Mouse (Mus musculus) midbrain, embryonic 14.5 days (tissue): ENCODE results near the gene Trim30c. TPM values are rescaled to one million over a fixed set of nuclear protein-coding genes. Genes with fewer than 3 reads are reported as not detected.

Experiments
- ATAC-seq: fragments of 200-750 bp; cut with Nextera tagmentation; 2 replicates; pipeline ENCODE4 v1.8.0; 2017; ENCODE audit warnings: moderate number of reproducible peaks, moderate library complexity; ENCODE audit not compliant: low FRiP score, low TSS enrichment
- DNase-seq: peaks from one replicate; pipeline ENCODE4 v3.0.0-alpha.2; 2015
- H3K27ac ChIP-seq: fragments of 300-500 bp; sonication (generic); replicated peaks from 2 replicates; pipeline ENCODE4 v1.5.1; 2014; ENCODE audit warnings: mild to moderate bottlenecking, low read depth, low read length, moderate library complexity
- H3K27me3 ChIP-seq: fragments of 300-500 bp; sonication (generic); 2 replicates; pipeline ENCODE4 v1.6.1; 2014; ENCODE audit warnings: low read length, control low read depth, mixed read lengths; ENCODE audit not compliant: control insufficient read depth, insufficient read depth
- H3K36me3 ChIP-seq: fragments of 300-500 bp; sonication (generic); 2 replicates; pipeline ENCODE4 v1.6.1; 2014; ENCODE audit warnings: low read length, control low read depth; ENCODE audit not compliant: control insufficient read depth, insufficient read depth
- H3K4me1 ChIP-seq: fragments of 300-500 bp; sonication (generic); 2 replicates; pipeline ENCODE4 v1.6.1; 2014; ENCODE audit warnings: mild to moderate bottlenecking, antibody characterized with exemption, low read length, control low read depth; ENCODE audit not compliant: control insufficient read depth, insufficient read depth
- H3K4me2 ChIP-seq: fragments of 300-500 bp; sonication (generic); 2 replicates; pipeline ENCODE4 v1.6.1; 2014; ENCODE audit warnings: mild to moderate bottlenecking, low read length, moderate library complexity
- H3K4me3 ChIP-seq: fragments of 300-500 bp; sonication (generic); replicated peaks from 2 replicates; pipeline ENCODE4 v1.5.1; 2014; ENCODE audit warnings: low read depth, low read length
- H3K9ac ChIP-seq: fragments of 300-500 bp; sonication (generic); replicated peaks from 2 replicates; pipeline ENCODE4 v1.6.1; 2014; ENCODE audit warnings: mild to moderate bottlenecking, low read length, moderate library complexity
- H3K9me3 ChIP-seq: fragments of 300-500 bp; sonication (generic); 2 replicates; pipeline ENCODE4 v1.6.1; 2016; ENCODE audit warnings: low read length, control low read depth, mixed read lengths; ENCODE audit not compliant: control insufficient read depth
- WGBS: fragments of 180-500 bp; shearing (Covaris S2); extraction: QIAGEN DNeasy Blood & Tissue Kit; methylation state at CpG from one replicate; pipeline ENCODE4 v1.1.7; 2014; 5-methylcytosine and 5-hydroxymethylcytosine counted together
- polyA plus RNA-seq: library from polyadenylated mRNA; unstranded; fragments of >200 nt; fragmentation: Nextera tagmentation; extraction: Ambion mirVana; gene quantifications from 2 replicates; pipeline ENCODE4 v1.2.1, GENCODE M21; 2014

The Trim30c gene
- polyA plus RNA-seq: 0.32 TPM in 1 of 2 replicates, not detected in the other

DNA sequence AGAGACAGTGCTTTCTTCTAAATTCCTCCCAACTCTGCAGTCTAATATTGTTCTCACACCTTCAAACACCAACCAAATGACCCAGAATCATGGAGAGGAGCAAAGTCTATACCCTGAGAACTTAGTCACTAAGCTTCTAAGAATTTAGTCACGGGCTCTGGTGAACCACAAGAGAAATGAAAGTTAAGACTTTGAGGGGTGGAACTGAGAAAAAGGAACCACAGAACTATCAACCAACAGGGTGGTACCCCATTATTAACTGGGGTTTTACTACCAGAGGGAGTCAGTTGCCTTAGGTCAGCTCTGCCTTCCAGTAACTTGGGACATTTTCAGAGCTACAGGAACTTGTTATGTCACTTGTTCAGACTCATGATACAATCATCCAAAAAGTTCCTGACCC, at the start of gene Trim30c:
Trim30c (minus strand) TSS at position 140 of the 400 bp plus-strand sequence.
- 79% methylated on average over 1 of the region's 1 CpGs for WGBS
- Histone ChIP-seq H3K27ac (no peak within 1 kb of the TSS), H3K27me3 (no peaks in the 10 kb centered on the region), H3K4me3 (no peak within 1 kb of the TSS), H3K9me3 (no peaks in the 10 kb centered on the region), H3K4me2 (no peak within 1 kb of the TSS), H3K36me3 (no peaks in the 10 kb centered on the region), H3K4me1 (no peaks in the 10 kb centered on the region), H3K9ac (no peak within 1 kb of the TSS)
- ATAC-seq (no peak), DNase-seq (no peak)

DNA sequence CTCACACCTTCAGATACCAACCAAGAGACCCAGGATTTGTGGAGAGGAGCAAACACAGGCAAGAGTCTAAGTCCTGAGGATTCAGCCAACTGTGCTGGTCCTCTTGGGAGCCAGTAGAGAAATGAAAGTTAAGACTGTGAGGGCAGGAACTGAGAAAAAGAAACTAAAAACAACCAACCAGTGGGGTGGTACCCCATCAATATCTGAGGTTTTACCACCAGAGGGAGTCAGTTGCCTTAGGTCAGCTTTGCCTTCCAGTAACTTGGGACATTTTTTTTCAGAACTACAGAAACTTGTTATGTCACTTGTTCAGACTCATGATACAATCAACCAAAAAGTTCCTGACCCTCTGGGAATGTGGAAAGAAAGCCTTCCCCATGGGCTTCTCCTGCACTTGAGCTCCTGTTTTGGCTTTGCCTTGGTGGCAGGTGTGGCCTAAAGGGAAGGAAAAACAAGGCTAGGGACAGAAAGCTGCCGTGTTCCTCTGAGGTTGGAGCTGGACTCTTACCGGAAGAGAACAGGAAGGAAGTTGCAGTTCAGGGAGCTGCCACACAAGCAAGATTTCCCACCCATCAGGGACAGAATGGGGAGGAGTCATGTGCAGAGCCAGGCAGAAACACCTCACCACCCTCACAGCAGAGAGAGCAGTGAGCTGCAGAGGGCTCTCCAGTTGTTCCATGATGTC, 45.5 kb upstream of the Trim30c start:
- no peak overlapping the region for H3K9ac ChIP-seq
- H3K4me3 ChIP-seq: no peak overlapping the region
- no peaks in the 10 kb centered on the region for H3K4me1 ChIP-seq
- H3K4me2 ChIP-seq: no peak overlapping the region
- no peaks in the 10 kb centered on the region for H3K36me3 ChIP-seq
- H3K27me3 ChIP-seq: no peaks in the 10 kb centered on the region
- WGBS: 93% methylated on average over 2 of the region's 2 CpGs
- H3K9me3 ChIP-seq: no peaks in the 10 kb centered on the region
- no peak overlapping the region for H3K27ac ChIP-seq
- ATAC-seq (no peak), DNase-seq (no peak)

DNA sequence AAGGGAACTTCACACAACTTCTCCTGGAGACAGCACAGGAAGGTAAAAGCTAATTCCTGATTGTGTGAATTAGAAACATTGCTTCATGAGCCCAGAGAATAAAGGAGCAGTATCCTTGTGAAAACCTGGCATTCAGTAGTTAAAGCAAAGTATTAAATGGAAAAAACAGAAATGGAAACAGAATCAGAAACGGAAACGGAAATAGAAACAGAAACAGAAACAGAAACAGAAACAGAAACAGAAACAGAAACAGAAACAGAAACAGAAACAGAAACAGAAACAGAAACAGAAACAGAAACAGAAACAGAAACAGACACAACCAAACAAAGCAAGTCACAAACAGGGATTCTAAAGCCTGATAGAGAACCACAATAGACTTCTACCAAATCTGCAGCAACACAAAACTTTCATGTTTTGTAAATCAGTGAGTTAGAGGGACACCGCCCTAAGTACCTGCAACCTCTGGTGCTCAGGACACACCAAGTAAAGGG, 3.9 kb upstream of the Trim30c start:
- DNase-seq: no peak
- WGBS: 96% methylated on average over 3 of the region's 3 CpGs

DNA sequence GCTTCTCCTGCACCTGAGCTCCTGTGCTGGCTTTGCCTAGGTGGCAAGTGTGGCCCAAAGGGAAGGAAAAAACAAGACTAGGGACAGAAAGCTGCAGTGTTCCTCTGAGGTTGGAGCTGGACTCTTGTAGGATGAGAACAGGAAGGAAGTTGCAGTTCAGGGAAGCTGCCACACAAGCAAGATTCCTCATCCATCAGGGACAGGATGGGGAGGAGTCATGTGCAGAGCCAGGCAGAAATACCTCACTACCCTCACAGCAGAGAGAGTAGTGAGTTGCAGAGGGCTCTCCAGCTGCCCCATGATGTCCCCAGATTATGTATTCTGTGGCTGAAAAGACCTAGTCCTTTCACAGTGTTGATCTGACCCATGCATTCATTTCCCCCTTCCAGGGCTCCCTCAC, 503 bp upstream of the Trim30c start:
- H3K4me1 ChIP-seq: no peaks in the 10 kb centered on the region
- H3K4me2 ChIP-seq: no peak overlapping the region
- H3K27me3 ChIP-seq: no peaks in the 10 kb centered on the region
- DNase-seq (no peak), ATAC-seq (no peak)
- no peaks in the 10 kb centered on the region for H3K9me3 ChIP-seq
- no peak overlapping the region for H3K9ac ChIP-seq
- H3K4me3 ChIP-seq: no peak overlapping the region
- no peaks in the 10 kb centered on the region for H3K36me3 ChIP-seq
- H3K27ac ChIP-seq: no peak overlapping the region

More for the DNA sequence above, 3.9 kb upstream of the Trim30c start:
- H3K9me3 ChIP-seq: no peaks in the 10 kb centered on the region
- no peaks in the 10 kb centered on the region for H3K27me3 ChIP-seq
- no peak for ATAC-seq
- no peaks in the 10 kb centered on the region for H3K4me1 ChIP-seq
- no peak overlapping the region for H3K4me3 ChIP-seq
- H3K36me3 ChIP-seq: no peaks in the 10 kb centered on the region
- no peak overlapping the region for H3K9ac ChIP-seq
- no peak overlapping the region for H3K27ac ChIP-seq
- no peak overlapping the region for H3K4me2 ChIP-seq

DNA sequence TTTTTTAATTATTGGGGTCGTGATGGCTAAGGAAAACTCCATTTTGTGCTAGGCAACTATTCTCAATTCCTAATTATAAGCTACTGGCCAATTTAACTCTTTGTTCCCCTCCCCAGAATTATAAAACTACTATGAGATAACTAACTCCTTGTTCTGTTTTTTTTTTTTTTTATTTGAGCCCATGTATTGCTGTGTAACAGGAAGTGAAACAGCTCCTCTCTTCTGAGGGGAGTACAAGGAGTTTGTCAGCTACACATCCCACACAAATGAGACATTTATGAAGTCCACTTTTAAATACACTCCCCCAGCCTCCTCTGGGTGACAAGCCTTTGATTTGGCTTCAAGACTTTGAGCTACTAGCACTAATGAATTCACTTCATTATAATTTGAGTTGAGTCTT, 2.1 kb downstream of the Trim30c start:
- H3K9ac ChIP-seq: no peak overlapping the region
- H3K27me3 ChIP-seq: no peaks in the 10 kb centered on the region

DNA sequence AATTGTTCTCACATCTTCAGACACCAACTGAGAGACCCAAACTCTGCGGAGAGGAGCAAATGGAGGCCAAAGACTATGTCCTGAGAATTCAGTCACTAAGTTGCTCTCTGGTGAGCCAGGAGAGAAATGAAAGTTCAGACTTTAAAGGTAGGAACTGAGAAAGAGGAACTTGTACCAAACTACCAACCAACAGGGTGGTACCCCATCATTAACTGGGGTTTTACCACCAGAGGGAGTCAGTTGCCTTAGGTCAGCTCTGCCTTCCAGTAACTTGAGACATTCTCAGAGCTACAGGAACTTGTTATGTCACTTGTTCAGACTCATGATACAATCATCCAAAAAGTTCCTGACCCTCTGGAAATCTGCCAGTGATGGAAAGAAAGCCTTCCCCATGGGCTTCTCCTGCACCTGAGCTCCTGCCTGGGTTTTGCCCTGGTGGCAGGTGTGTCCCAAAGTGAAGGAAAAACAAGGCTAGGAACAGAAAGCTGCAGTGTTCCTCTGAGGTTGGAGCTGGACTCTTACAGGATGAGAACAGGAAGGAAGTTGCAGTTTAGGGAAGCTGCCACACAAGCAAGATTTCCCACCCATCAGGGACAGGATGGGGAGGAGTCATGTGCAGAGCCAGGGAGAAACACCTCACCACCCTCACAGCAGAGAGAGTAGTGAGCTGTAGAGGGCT, 30.8 kb downstream of the Trim30c start, which contains the start of gene Trim30b:
Trim30b (minus strand) TSS at position 149 of the 679 bp plus-strand sequence.
- 71% methylated on average over 1 of the region's 1 CpGs for WGBS
- H3K36me3 ChIP-seq: no peaks in the 10 kb centered on the region
- DNase-seq: peak; percentile 1

More for the DNA sequence above, 2.1 kb downstream of the Trim30c start:
- no peak overlapping the region for H3K4me3 ChIP-seq
- no peak overlapping the region for H3K4me2 ChIP-seq
- no peak overlapping the region for H3K27ac ChIP-seq
- H3K36me3 ChIP-seq: no peaks in the 10 kb centered on the region
- no peak for ATAC-seq
- no peaks in the 10 kb centered on the region for H3K9me3 ChIP-seq
- H3K4me1 ChIP-seq: no peaks in the 10 kb centered on the region
- no peak for DNase-seq
- WGBS: 88% methylated on average over 1 of the region's 1 CpGs

DNA sequence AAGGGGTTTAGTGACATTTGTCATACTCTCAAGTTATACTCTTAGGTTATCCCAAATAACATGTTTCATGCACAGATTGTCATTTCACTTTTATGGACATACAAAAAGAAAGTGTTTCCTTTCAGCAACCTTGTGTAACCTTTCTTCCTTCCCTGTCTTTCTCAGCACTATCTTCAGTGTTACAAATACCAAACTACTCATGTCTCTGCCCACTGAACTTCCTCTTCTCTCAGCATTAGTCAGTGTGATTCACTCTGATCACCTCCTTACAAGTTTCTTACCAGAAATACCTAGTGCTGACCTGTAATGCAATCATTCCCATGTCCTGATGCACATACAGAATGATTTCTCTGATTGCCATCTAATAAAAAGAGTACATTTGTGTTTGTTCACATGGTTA, 34.3 kb downstream of the Trim30c start:
- H3K4me3 ChIP-seq: no peak overlapping the region
- no peaks in the 10 kb centered on the region for H3K4me1 ChIP-seq
- H3K9ac ChIP-seq: no peak overlapping the region
- H3K9me3 ChIP-seq: no peaks in the 10 kb centered on the region
- H3K36me3 ChIP-seq: no peaks in the 10 kb centered on the region
- no peak overlapping the region for H3K4me2 ChIP-seq
- H3K27ac ChIP-seq: no peak overlapping the region
- H3K27me3 ChIP-seq: no peaks in the 10 kb centered on the region
- DNase-seq (no peak), ATAC-seq (no peak)

More for the DNA sequence above, 30.8 kb downstream of the Trim30c start, which contains the start of gene Trim30b:
- Histone ChIP-seq H3K27me3 (no peaks in the 10 kb centered on the region), H3K4me2 (no peak within 1 kb of the TSS), H3K4me3 (no peak within 1 kb of the TSS), H3K9me3 (no peaks in the 10 kb centered on the region), H3K27ac (no peak within 1 kb of the TSS), H3K9ac (no peak within 1 kb of the TSS), H3K4me1 (no peaks in the 10 kb centered on the region)
- no peak for ATAC-seq

DNA sequence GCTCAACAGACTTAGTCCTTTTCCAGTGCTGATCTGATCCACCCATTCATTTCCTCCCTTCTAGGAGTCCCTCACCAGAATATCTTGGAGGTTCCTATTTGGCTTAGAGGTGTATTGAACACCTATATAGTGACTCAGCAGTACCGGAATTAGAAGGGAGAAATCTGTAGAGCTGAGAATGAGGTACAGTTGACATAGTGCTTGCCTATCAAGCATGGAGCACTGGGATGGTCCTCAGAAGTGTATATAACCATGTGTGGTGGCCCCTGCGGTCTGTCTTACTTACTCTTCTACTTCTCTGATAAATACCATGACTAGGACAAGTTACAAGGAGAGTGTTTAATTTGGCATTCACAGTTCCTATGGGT, 47.1 kb downstream of the Trim30c start:
- Histone ChIP-seq H3K27me3 (no peaks in the 10 kb centered on the region), H3K9me3 (no peaks in the 10 kb centered on the region), H3K4me2 (no peak overlapping the region), H3K9ac (no peak overlapping the region), H3K4me3 (no peak overlapping the region), H3K4me1 (no peaks in the 10 kb centered on the region), H3K36me3 (no peaks in the 10 kb centered on the region), H3K27ac (no peak overlapping the region)
- no peak for DNase-seq
- ATAC-seq: no peak
- WGBS: 74% methylated on average over 2 of the region's 2 CpGs
